Mouse (Mus musculus): Measurements from ENCODE around the gene Gm13757.
"Not testable (repeated sequence)": the region's sequence is repeated elsewhere in the genome, so short reads cannot be mapped to it uniquely, and the experiment has no call there.

Gm13757 gene

GRCm38 (mm10) chr2:88449031-88449430 lies at the start of gene Gm13757:
Gene Gm13757, minus strand, starts transcription at chr2:88449131.
- DNase-seq (ENCODE audit: extremely low read depth, insufficient read length, low spot score) = no peak

GRCm38 (mm10) chr2:88493020-88493419 lies 44.1 kb upstream of the Gm13757 start, which contains the start of gene Olfr1185-ps1:
Gene Olfr1185-ps1, plus strand, starts transcription at chr2:88493320.
- DNase-seq (ENCODE audit: extremely low read depth, insufficient read length, low spot score) = no peak

DNA sequence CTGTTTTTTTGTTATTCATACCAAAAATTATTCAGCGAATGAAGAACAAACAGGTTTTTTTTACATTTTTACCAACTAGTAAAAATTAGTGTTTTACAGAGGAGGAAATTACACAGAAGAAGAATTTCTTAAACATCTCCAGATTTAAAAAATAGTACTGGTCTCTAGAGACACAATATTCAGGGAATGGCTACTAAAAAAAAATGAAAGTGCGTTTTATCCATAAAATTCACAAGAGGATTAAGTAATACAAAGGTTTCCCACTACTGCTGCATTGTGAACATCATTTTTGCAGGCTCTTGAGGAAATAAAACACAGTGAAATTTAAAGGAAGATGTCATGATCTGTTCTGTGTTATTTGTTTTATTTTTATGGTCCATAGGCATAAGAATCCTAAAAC lies 34.4 kb upstream of the Gm13757 start, which contains the start of gene Olfr1184:
Gene Olfr1184, plus strand, starts transcription at position 301 of the 400 bp plus-strand sequence.
- no peak for DNase-seq (ENCODE audit: extremely low read depth, insufficient read length, low spot score)

- DNase-seq (ENCODE audit: extremely low read depth, insufficient read length, low spot score) = not testable (repeated sequence)
These were observed 5.6 kb upstream of the Gm13757 start, which contains the start of gene Olfr1183 for GRCm38 (mm10) chr2:88454567-88454966. Gene Olfr1183, plus strand, starts transcription at chr2:88454867.

DNA sequence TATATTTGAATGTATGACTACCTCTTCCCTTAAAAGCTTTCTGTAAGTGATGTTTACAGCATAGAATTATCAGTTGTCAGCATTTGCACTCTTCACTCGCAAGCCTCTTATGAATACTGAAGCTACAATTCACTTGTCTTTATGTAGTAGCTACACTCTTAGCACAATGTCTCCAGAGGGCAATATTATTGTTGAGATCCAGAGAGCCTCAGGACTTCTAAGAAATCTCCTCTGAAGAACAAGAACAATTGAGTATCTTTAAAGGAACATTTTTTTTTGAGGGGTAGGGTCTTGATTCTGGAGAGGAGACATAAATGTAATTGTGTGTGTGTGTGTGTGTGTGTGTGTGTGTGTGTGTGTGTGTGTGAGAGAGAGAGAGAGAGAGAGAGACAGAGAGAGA lies 22.9 kb downstream of the Gm13757 start, which contains the start of gene Olfr1181:
Gene Olfr1181, minus strand, starts transcription at position 101 of the 400 bp plus-strand sequence.
- no peak for DNase-seq (ENCODE audit: extremely low read depth, insufficient read length, low spot score)

- DNase-seq (ENCODE audit: extremely low read depth, insufficient read length, low spot score) = no peak
These were observed 29.9 kb downstream of the Gm13757 start, which contains the start of gene Olfr1180 for GRCm38 (mm10) chr2:88419051-88419450. Gene Olfr1180, minus strand, starts transcription at chr2:88419151.

GRCm38 (mm10) chr2:88406353-88406752 lies 42.6 kb downstream of the Gm13757 start, which contains the start of gene Olfr1179:
Gene Olfr1179, minus strand, starts transcription at chr2:88406453.
- no peak for DNase-seq (ENCODE audit: extremely low read depth, insufficient read length, low spot score)

All from 3134 (cell line).